Mouse (Mus musculus): Measurements from ENCODE around the gene Fhad1.
"Not testable (repeated sequence)": the region's sequence is repeated elsewhere in the genome, so short reads cannot be mapped to it uniquely, and the experiment has no call there.

Fhad1 gene

GRCm38 (mm10) chr4:142014659-142015608 is at the start of gene Fhad1:
Gene Fhad1, minus strand, starts transcription at chr4:142015082.
- in situ Hi-C loops (cut with MboI, MseI): no loop called here

- in situ Hi-C loops (cut with MboI, MseI): no loop called here
Measured at GRCm38 (mm10) chr4:142063057-142063534, 48.2 kb upstream of the Fhad1 start.

GRCm38 (mm10) chr4:142061485-142062240 is 46.8 kb upstream of the Fhad1 start:
- in situ Hi-C loops (cut with MboI, MseI): no loop called here

- in situ Hi-C loops (cut with MboI, MseI): no loop called here
Measured at GRCm38 (mm10) chr4:142060455-142061378, 45.8 kb upstream of the Fhad1 start.

GRCm38 (mm10) chr4:142059841-142060193 is 44.9 kb upstream of the Fhad1 start:
- in situ Hi-C loops (cut with MboI, MseI): no loop called here

GRCm38 (mm10) chr4:142059113-142059840 is 44.4 kb upstream of the Fhad1 start:
- in situ Hi-C loops (cut with MboI, MseI): no loop called here

GRCm38 (mm10) chr4:142057529-142058216 is 42.8 kb upstream of the Fhad1 start:
- in situ Hi-C loops (cut with MboI, MseI): no loop called here

GRCm38 (mm10) chr4:142055600-142055999 is 40.7 kb upstream of the Fhad1 start:
- in situ Hi-C loops (cut with MboI, MseI): no loop called here

- in situ Hi-C loops (cut with MboI, MseI): no loop called here
Measured at GRCm38 (mm10) chr4:142054580-142054979, 39.7 kb upstream of the Fhad1 start.

- in situ Hi-C loops (cut with MboI, MseI): no loop called here
Measured at GRCm38 (mm10) chr4:142053661-142054448, 39.0 kb upstream of the Fhad1 start.

- in situ Hi-C loops (cut with MboI, MseI): no loop called here
Measured at GRCm38 (mm10) chr4:142053261-142053660, 38.4 kb upstream of the Fhad1 start.

GRCm38 (mm10) chr4:142052391-142053132 is 37.7 kb upstream of the Fhad1 start:
- in situ Hi-C loops (cut with MboI, MseI): no loop called here

GRCm38 (mm10) chr4:142051883-142052282 is 37.0 kb upstream of the Fhad1 start:
- in situ Hi-C loops (cut with MboI, MseI): not testable (repeated sequence)

GRCm38 (mm10) chr4:142049963-142050362 is 35.1 kb upstream of the Fhad1 start:
- in situ Hi-C loops (cut with MboI, MseI): no loop called here

- in situ Hi-C loops (cut with MboI, MseI): no loop called here
Measured at GRCm38 (mm10) chr4:142048391-142048790, 33.5 kb upstream of the Fhad1 start.

GRCm38 (mm10) chr4:142047005-142047404 is 32.1 kb upstream of the Fhad1 start:
- in situ Hi-C loops (cut with MboI, MseI): no loop called here

- in situ Hi-C loops (cut with MboI, MseI): no loop called here
Measured at GRCm38 (mm10) chr4:142046496-142046895, 31.6 kb upstream of the Fhad1 start.

GRCm38 (mm10) chr4:142045595-142046163 is 30.8 kb upstream of the Fhad1 start:
- in situ Hi-C loops (cut with MboI, MseI): no loop called here

Data from T-helper 2 cell (primary cell).